Mouse (Mus musculus): ENCODE measurements at regions not wholly inside any gene's neighbourhood (a gene's known extent, or its start where the extent isn't known, plus 50 kb on each side); places are given as distances from the start of the nearest gene placed in this dataset.
A peak's percentile ranks its signal among the peaks of the same experiment; 100 is the strongest.

DNA sequence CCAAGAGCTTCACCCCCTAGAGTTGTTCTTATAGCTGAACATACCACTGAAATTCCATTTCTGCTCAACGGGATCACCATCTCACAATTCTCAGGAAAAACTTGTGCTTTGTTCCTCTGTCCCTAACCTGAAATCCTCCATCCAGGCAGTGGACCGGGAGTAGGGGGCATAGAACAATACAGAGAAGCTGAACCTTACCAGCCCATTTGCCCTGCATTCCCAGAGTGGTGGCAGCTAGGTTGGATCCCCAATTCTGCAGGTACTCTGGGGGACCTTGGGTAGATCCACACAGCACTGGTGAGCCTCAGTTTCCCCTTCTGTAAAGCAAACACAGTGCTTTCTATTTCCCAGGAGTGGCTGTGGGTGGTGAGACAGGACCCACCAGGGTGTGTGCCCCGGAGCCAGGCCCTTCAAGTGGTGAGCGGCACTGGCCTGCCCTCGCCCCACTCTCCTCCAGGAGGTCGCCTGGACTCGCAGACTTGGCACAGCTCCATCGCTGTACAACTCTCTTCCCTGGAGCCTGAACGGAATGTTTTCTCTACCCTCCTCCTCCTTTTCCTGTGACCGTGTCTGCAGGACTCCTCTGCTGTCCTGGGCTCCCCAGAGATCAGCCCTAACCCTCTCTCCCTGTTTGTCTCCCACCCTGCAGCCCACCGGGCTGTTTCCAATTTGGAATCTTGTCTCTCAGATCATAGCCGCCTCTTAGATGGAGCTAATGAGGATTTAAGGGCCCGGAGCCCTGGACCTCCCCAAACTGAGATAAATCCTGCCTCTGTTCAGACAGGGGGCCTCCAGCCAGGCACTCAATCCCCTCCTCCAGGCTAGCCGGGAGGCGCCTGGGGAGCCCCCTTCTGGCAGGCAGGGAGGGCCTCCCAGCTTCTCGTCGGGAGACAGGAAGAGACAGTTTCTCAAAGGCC is 52.3 kb upstream of the Cux1 start:
- ATAC-seq: no peak
- Histone ChIP-seq H3K9ac (ENCODE audit: low read depth, low read length) (no peak overlapping the region), H3K4me2 (ENCODE audit: low read length) (peak overlapping the region; percentile 12; the same call in 1 of the 2 replicates)

DNA sequence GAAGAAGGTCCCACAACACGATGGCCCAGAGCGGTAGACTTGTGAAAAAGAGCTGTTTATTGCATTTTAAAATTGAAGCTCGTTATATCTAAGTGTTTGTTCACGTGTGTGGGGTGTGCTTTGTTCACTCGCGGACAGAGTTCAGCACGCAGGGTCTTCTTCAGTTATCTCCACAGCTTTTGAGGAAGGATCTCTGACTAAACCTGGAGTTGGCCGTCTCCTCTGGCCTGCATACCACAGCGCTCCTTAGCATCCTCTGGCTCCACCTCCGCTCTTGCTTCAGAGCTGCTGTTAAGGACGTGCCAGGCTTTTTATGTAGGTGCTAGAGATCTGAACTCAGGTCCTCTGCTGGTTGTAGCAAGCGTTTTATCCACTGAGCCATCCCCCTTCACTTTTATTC is 52.9 kb upstream of the Cux1 start:
- H3K27ac ChIP-seq (ENCODE audit: low read length): no peak overlapping the region
- H3K9me3 ChIP-seq (replicated peaks; ENCODE audit: control insufficient read depth, low read length, poor library complexity, severe bottlenecking): no peaks in the 10 kb centered on the region
- H3K9ac ChIP-seq (ENCODE audit: low read depth, low read length): no peak overlapping the region
- no peak overlapping the region for H3K4me2 ChIP-seq (ENCODE audit: low read length)
- no peaks in the 10 kb centered on the region for H3K36me3 ChIP-seq (ENCODE audit: control insufficient read depth, insufficient read depth, low read length)
- H3K27me3 ChIP-seq (ENCODE audit: control insufficient read depth, insufficient read depth, low read depth, low read length): peaks cover 11% of the 10 kb centered on the region; the same call in 1 of the 2 replicates
- H3K4me3 ChIP-seq (ENCODE audit: low read depth, low read length): no peak overlapping the region
- 23% methylated on average over 12 of the region's 12 CpGs for WGBS
- no peak for ATAC-seq
- H3K4me1 ChIP-seq (ENCODE audit: control insufficient read depth, insufficient read depth, low read length): peaks cover 4% of the 10 kb centered on the region

More for the DNA sequence above, 52.3 kb upstream of the Cux1 start:
- Histone ChIP-seq H3K9me3 (replicated peaks; ENCODE audit: control insufficient read depth, low read length, poor library complexity, severe bottlenecking) (no peaks in the 10 kb centered on the region), H3K4me1 (ENCODE audit: control insufficient read depth, insufficient read depth, low read length) (peaks cover 4% of the 10 kb centered on the region), H3K4me3 (ENCODE audit: low read depth, low read length) (no peak overlapping the region), H3K27ac (ENCODE audit: low read length) (no peak overlapping the region), H3K36me3 (ENCODE audit: control insufficient read depth, insufficient read depth, low read length) (no peaks in the 10 kb centered on the region), H3K27me3 (ENCODE audit: control insufficient read depth, insufficient read depth, low read depth, low read length) (peaks cover 11% of the 10 kb centered on the region; the same call in 1 of the 2 replicates)
- WGBS: 13% methylated on average over 16 of the region's 17 CpGs

DNA sequence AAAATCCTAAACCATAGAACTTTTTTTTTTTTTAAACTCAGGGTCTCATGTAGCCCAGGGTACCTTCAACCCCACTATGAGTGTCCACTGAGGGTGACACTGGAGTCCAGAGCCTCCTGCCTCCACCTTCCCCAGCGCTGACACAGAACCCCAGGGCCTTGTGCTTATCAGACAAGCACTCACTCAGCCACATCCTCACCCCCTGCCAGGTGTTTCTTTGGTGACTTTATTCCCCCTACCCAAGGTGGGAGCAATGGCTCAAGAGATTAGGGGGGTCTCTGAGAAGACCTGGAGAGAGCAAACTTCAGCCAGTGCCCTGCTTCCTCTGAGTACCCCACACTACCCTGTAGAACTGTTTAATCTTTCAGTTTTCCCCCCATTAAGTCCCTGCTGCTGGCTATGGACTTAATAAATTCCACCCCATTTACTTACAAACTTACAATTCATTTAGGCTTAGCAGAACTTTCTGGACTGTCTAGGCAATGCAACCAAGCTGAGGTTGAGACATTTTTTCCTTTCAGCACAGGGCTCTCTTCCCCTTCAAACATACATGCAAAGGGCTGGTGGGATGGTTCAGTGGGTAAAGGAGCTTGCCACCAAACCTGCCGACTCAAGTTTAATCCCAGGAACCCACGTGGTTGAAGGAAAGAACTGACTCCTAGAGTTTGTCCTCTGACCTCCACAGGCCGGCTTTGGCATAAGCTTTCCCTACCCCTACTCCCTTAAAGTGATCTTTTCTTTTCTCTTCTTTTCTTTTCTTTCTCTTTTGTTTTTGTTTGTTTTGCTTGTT is 54.2 kb upstream of the Cux1 start:
- no peak overlapping the region for H3K4me2 ChIP-seq (ENCODE audit: low read length)
- H3K4me3 ChIP-seq (ENCODE audit: low read depth, low read length): no peak overlapping the region
- 26% methylated on average over 4 of the region's 4 CpGs for WGBS

DNA sequence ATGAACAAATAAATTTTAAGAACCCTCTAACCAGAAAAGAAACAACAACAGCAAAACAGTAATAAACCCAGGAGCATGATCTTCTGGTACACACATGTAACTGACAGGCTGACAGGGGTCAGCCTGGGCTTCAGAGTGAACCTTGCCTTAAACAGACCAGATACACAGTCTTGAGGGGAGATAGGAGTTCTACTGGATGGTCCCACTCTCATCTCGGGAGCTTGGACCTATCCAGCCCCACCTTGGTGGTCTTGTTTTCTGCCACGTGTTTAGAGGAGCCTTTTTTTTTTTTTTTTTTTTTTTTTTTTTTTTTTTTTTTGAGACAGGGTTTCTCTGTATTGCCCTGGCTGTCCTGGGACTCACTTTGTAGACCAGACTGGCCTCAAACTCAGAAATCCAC is 54.9 kb upstream of the Cux1 start:
- no peak for ATAC-seq
- no peak overlapping the region for H3K4me2 ChIP-seq (ENCODE audit: low read length)
- no peak overlapping the region for H3K9ac ChIP-seq (ENCODE audit: low read depth, low read length)
- H3K27ac ChIP-seq (ENCODE audit: low read length): no peak overlapping the region
- no peak overlapping the region for H3K4me3 ChIP-seq (ENCODE audit: low read depth, low read length)
- no peaks in the 10 kb centered on the region for H3K9me3 ChIP-seq (replicated peaks; ENCODE audit: control insufficient read depth, low read length, poor library complexity, severe bottlenecking)
- peaks cover 4% of the 10 kb centered on the region for H3K4me1 ChIP-seq (ENCODE audit: control insufficient read depth, insufficient read depth, low read length)
- H3K27me3 ChIP-seq (ENCODE audit: control insufficient read depth, insufficient read depth, low read depth, low read length): peaks cover 11% of the 10 kb centered on the region; the same call in 1 of the 2 replicates
- 26% methylated on average over 2 of the region's 2 CpGs for WGBS
- H3K36me3 ChIP-seq (ENCODE audit: control insufficient read depth, insufficient read depth, low read length): no peaks in the 10 kb centered on the region

More for the DNA sequence above, 54.2 kb upstream of the Cux1 start:
- ATAC-seq: no peak
- Histone ChIP-seq H3K36me3 (ENCODE audit: control insufficient read depth, insufficient read depth, low read length) (no peaks in the 10 kb centered on the region), H3K27me3 (ENCODE audit: control insufficient read depth, insufficient read depth, low read depth, low read length) (peaks cover 11% of the 10 kb centered on the region; the same call in 1 of the 2 replicates), H3K4me1 (ENCODE audit: control insufficient read depth, insufficient read depth, low read length) (peaks cover 4% of the 10 kb centered on the region), H3K9ac (ENCODE audit: low read depth, low read length) (no peak overlapping the region), H3K9me3 (replicated peaks; ENCODE audit: control insufficient read depth, low read length, poor library complexity, severe bottlenecking) (no peaks in the 10 kb centered on the region), H3K27ac (ENCODE audit: low read length) (no peak overlapping the region)

- no peak for ATAC-seq
- no peaks in the 10 kb centered on the region for H3K9me3 ChIP-seq (replicated peaks; ENCODE audit: control insufficient read depth, low read length, poor library complexity, severe bottlenecking)
- H3K36me3 ChIP-seq (ENCODE audit: control insufficient read depth, insufficient read depth, low read length): no peaks in the 10 kb centered on the region
- 2% methylated on average over 43 of the region's 43 CpGs for WGBS
- no peak overlapping the region for H3K27ac ChIP-seq (ENCODE audit: low read length)
- peak overlapping the region; percentile 65 for H3K4me2 ChIP-seq (ENCODE audit: low read length)
- H3K4me3 ChIP-seq (ENCODE audit: low read depth, low read length): peak overlapping the region; percentile 38
- H3K27me3 ChIP-seq (ENCODE audit: control insufficient read depth, insufficient read depth, low read depth, low read length): peaks cover 11% of the 10 kb centered on the region; the same call in 1 of the 2 replicates
- no peak overlapping the region for H3K9ac ChIP-seq (ENCODE audit: low read depth, low read length)
- peaks cover 4% of the 10 kb centered on the region for H3K4me1 ChIP-seq (ENCODE audit: control insufficient read depth, insufficient read depth, low read length)
Measured at GRCm38 (mm10) chr5:136622721-136623542, 55.6 kb upstream of the Cux1 start.

DNA sequence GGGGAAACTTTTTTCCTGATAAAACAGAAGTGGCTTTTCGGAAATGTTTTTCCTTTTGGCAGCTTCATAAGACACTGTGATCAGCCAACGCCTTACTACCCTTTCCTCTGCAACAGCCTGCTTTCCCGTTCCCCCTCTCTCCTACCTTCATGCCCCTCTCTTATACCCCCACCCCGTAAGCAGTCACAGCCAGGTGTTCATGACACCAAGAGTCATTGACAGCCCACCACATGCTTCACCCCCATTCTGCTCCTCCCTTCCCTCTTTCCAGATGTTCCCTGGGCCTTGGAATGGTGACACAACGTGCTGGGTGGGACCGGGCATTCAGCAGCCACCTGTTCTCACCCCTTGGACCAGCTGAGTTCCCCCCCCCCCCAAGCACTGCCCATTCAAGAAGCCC is 56.5 kb upstream of the Cux1 start:
- no peak overlapping the region for H3K9ac ChIP-seq (ENCODE audit: low read depth, low read length)
- no peak overlapping the region for H3K4me2 ChIP-seq (ENCODE audit: low read length)
- ATAC-seq: no peak
- H3K36me3 ChIP-seq (ENCODE audit: control insufficient read depth, insufficient read depth, low read length): no peaks in the 10 kb centered on the region
- no peaks in the 10 kb centered on the region for H3K9me3 ChIP-seq (replicated peaks; ENCODE audit: control insufficient read depth, low read length, poor library complexity, severe bottlenecking)
- H3K27me3 ChIP-seq (ENCODE audit: control insufficient read depth, insufficient read depth, low read depth, low read length): peaks cover 11% of the 10 kb centered on the region; the same call in 1 of the 2 replicates
- H3K27ac ChIP-seq (ENCODE audit: low read length): no peak overlapping the region
- 62% methylated on average over 6 of the region's 6 CpGs for WGBS
- no peak overlapping the region for H3K4me3 ChIP-seq (ENCODE audit: low read depth, low read length)
- peaks cover 4% of the 10 kb centered on the region for H3K4me1 ChIP-seq (ENCODE audit: control insufficient read depth, insufficient read depth, low read length)

DNA sequence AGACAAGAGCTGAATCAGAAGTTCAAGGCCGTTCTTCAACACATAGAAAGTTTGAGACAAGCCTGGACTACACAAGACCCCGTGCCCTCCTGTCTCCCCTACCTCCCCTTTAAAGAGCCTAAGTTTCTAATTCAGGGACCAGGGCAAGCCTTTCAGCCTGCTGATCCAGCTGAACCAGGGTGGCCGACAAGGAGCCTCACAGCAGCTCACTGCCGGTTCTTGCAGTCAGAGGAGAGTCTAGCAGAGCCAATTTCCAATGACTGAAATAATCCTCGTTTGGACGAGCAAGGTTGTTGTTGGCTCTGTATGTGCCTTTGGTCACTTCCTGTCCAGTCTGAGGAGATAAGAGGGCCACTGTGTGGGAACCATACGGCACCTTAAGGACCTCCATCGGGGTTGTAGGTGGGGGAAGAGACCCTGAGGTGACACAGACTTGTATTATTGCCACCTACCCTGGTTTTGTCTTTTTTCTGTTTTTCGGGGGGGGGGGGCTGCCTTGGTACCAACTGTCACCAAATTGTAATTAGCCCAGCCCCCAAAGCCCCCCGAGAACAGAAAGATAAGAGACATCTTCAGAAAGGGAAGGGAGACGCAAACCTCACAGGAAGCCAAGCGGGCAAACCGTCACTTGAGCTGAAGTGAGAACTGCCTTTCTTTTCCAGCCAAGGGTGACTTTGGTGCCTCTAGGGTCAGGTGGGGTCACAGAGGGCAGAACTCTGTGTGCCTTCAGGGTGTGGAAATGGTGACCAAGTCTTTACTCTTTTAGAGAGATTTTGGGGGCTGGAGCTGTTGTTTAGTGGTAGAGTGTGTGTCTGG is 58.1 kb upstream of the Cux1 start:
- Histone ChIP-seq H3K4me2 (ENCODE audit: low read length) (no peak overlapping the region), H3K4me1 (ENCODE audit: control insufficient read depth, insufficient read depth, low read length) (peaks cover 4% of the 10 kb centered on the region), H3K27me3 (ENCODE audit: control insufficient read depth, insufficient read depth, low read depth, low read length) (peaks cover 5% of the 10 kb centered on the region; the same call in 1 of the 2 replicates), H3K36me3 (ENCODE audit: control insufficient read depth, insufficient read depth, low read length) (no peaks in the 10 kb centered on the region), H3K9ac (ENCODE audit: low read depth, low read length) (no peak overlapping the region), H3K4me3 (ENCODE audit: low read depth, low read length) (no peak overlapping the region), H3K9me3 (replicated peaks; ENCODE audit: control insufficient read depth, low read length, poor library complexity, severe bottlenecking) (no peaks in the 10 kb centered on the region), H3K27ac (ENCODE audit: low read length) (no peak overlapping the region)
- WGBS: 69% methylated on average over 13 of the region's 13 CpGs
- ATAC-seq: no peak

All from midbrain, embryonic 16.5 days (tissue).